Mouse (Mus musculus) midbrain, embryonic 14.5 days (tissue): Measurements from ENCODE around the gene Vmn1r197. TPM values are rescaled to one million over a fixed set of nuclear protein-coding genes. Genes with fewer than 3 reads are reported as not detected.
A peak's percentile ranks its signal among the peaks of the same experiment; 100 is the strongest.
"Not testable (repeated sequence)": the region's sequence is repeated elsewhere in the genome, so short reads cannot be mapped to it uniquely, and the experiment has no call there.

Experiments used
- ATAC-seq: fragments of 200-750 bp; cut with Nextera tagmentation; 2 replicates; pipeline ENCODE4 v1.8.0; 2017; ENCODE audit warnings: moderate number of reproducible peaks, moderate library complexity; ENCODE audit not compliant: low FRiP score, low TSS enrichment
- DNase-seq: peaks from one replicate; pipeline ENCODE4 v3.0.0-alpha.2; 2015
- H3K27ac ChIP-seq: fragments of 300-500 bp; sonication (generic); replicated peaks from 2 replicates; pipeline ENCODE4 v1.5.1; 2014; ENCODE audit warnings: mild to moderate bottlenecking, low read depth, low read length, moderate library complexity
- H3K27me3 ChIP-seq: fragments of 300-500 bp; sonication (generic); 2 replicates; pipeline ENCODE4 v1.6.1; 2014; ENCODE audit warnings: low read length, control low read depth, mixed read lengths; ENCODE audit not compliant: control insufficient read depth, insufficient read depth
- H3K36me3 ChIP-seq: fragments of 300-500 bp; sonication (generic); 2 replicates; pipeline ENCODE4 v1.6.1; 2014; ENCODE audit warnings: low read length, control low read depth; ENCODE audit not compliant: control insufficient read depth, insufficient read depth
- H3K4me1 ChIP-seq: fragments of 300-500 bp; sonication (generic); 2 replicates; pipeline ENCODE4 v1.6.1; 2014; ENCODE audit warnings: mild to moderate bottlenecking, antibody characterized with exemption, low read length, control low read depth; ENCODE audit not compliant: control insufficient read depth, insufficient read depth
- H3K4me2 ChIP-seq: fragments of 300-500 bp; sonication (generic); 2 replicates; pipeline ENCODE4 v1.6.1; 2014; ENCODE audit warnings: mild to moderate bottlenecking, low read length, moderate library complexity
- H3K4me3 ChIP-seq: fragments of 300-500 bp; sonication (generic); replicated peaks from 2 replicates; pipeline ENCODE4 v1.5.1; 2014; ENCODE audit warnings: low read depth, low read length
- H3K9ac ChIP-seq: fragments of 300-500 bp; sonication (generic); replicated peaks from 2 replicates; pipeline ENCODE4 v1.6.1; 2014; ENCODE audit warnings: mild to moderate bottlenecking, low read length, moderate library complexity
- H3K9me3 ChIP-seq: fragments of 300-500 bp; sonication (generic); 2 replicates; pipeline ENCODE4 v1.6.1; 2016; ENCODE audit warnings: low read length, control low read depth, mixed read lengths; ENCODE audit not compliant: control insufficient read depth
- WGBS: fragments of 180-500 bp; shearing (Covaris S2); extraction: QIAGEN DNeasy Blood & Tissue Kit; methylation state at CpG from one replicate; pipeline ENCODE4 v1.1.7; 2014; 5-methylcytosine and 5-hydroxymethylcytosine counted together
- polyA plus RNA-seq: library from polyadenylated mRNA; unstranded; fragments of >200 nt; fragmentation: Nextera tagmentation; extraction: Ambion mirVana; gene quantifications from 2 replicates; pipeline ENCODE4 v1.2.1, GENCODE M21; 2014

The Vmn1r197 gene
- polyA plus RNA-seq: not detected in 2 replicates

GRCm38 (mm10) chr13:22324289-22324688, at the start of gene Vmn1r197:
Gene Vmn1r197, plus strand, starts transcription at chr13:22324589.
- no peaks in the 10 kb centered on the region for H3K9me3 ChIP-seq
- no peaks in the 10 kb centered on the region for H3K27me3 ChIP-seq
- H3K4me3 ChIP-seq: no peak within 1 kb of the TSS
- ATAC-seq (no peak), DNase-seq (no peak)
- H3K9ac ChIP-seq: no peak within 1 kb of the TSS
- H3K36me3 ChIP-seq: no peaks in the 10 kb centered on the region
- no peak within 1 kb of the TSS for H3K27ac ChIP-seq
- no peaks in the 10 kb centered on the region for H3K4me1 ChIP-seq
- H3K4me2 ChIP-seq: no peak within 1 kb of the TSS

GRCm38 (mm10) chr13:22284578-22284977, 39.8 kb upstream of the Vmn1r197 start:
- H3K36me3 ChIP-seq: no peaks in the 10 kb centered on the region
- H3K9ac ChIP-seq: no peak overlapping the region
- no peak overlapping the region for H3K27ac ChIP-seq
- no peaks in the 10 kb centered on the region for H3K4me1 ChIP-seq
- H3K4me2 ChIP-seq: no peak overlapping the region
- WGBS: 72% methylated on average over 2 of the region's 2 CpGs
- DNase-seq: peak; percentile 30
- H3K9me3 ChIP-seq: no peaks in the 10 kb centered on the region
- ATAC-seq: no peak
- H3K4me3 ChIP-seq: no peak overlapping the region
- H3K27me3 ChIP-seq: no peaks in the 10 kb centered on the region

GRCm38 (mm10) chr13:22289620-22290019, 34.8 kb upstream of the Vmn1r197 start, which contains the start of gene Vmn1r196:
Gene Vmn1r196, plus strand, starts transcription at chr13:22289920.
- no peaks in the 10 kb centered on the region for H3K36me3 ChIP-seq
- WGBS: 80% methylated on average over 2 of the region's 2 CpGs
- H3K4me1 ChIP-seq: no peaks in the 10 kb centered on the region
- no peaks in the 10 kb centered on the region for H3K9me3 ChIP-seq
- DNase-seq: no peak
- no peak within 1 kb of the TSS for H3K4me2 ChIP-seq
- H3K9ac ChIP-seq: no peak within 1 kb of the TSS
- ATAC-seq: no peak
- no peak within 1 kb of the TSS for H3K27ac ChIP-seq
- no peak within 1 kb of the TSS for H3K4me3 ChIP-seq
- H3K27me3 ChIP-seq: no peaks in the 10 kb centered on the region

- not testable (repeated sequence) for H3K4me1 ChIP-seq, H3K4me2 ChIP-seq, H3K9me3 ChIP-seq, H3K27me3 ChIP-seq, DNase-seq, H3K36me3 ChIP-seq, H3K27ac ChIP-seq, H3K4me3 ChIP-seq, ATAC-seq, H3K9ac ChIP-seq
- 97% methylated on average over 5 of the region's 5 CpGs for WGBS
Measured at GRCm38 (mm10) chr13:22308075-22308474, 16.3 kb upstream of the Vmn1r197 start.

GRCm38 (mm10) chr13:22315361-22315760, 9.0 kb upstream of the Vmn1r197 start:
- H3K36me3 ChIP-seq: no peaks in the 10 kb centered on the region
- H3K27me3 ChIP-seq: no peaks in the 10 kb centered on the region
- H3K4me1 ChIP-seq: no peaks in the 10 kb centered on the region
- no peaks in the 10 kb centered on the region for H3K9me3 ChIP-seq
- ATAC-seq: no peak
- no peak for DNase-seq
- WGBS: 78% methylated on average over 2 of the region's 2 CpGs
- H3K9ac ChIP-seq: no peak overlapping the region
- H3K4me2 ChIP-seq: no peak overlapping the region
- H3K4me3 ChIP-seq: no peak overlapping the region
- no peak overlapping the region for H3K27ac ChIP-seq

GRCm38 (mm10) chr13:22317366-22317765, 7.0 kb upstream of the Vmn1r197 start:
- no peaks in the 10 kb centered on the region for H3K4me1 ChIP-seq
- 87% methylated on average over 2 of the region's 2 CpGs for WGBS
- no peak for ATAC-seq

GRCm38 (mm10) chr13:22320091-22320490, 4.3 kb upstream of the Vmn1r197 start:
- H3K9ac ChIP-seq: no peak overlapping the region
- H3K4me1 ChIP-seq: no peaks in the 10 kb centered on the region
- no peaks in the 10 kb centered on the region for H3K9me3 ChIP-seq
- no peak for ATAC-seq
- no peak overlapping the region for H3K4me2 ChIP-seq
- DNase-seq: no peak
- no peaks in the 10 kb centered on the region for H3K36me3 ChIP-seq
- H3K27ac ChIP-seq: no peak overlapping the region
- H3K4me3 ChIP-seq: no peak overlapping the region
- no peaks in the 10 kb centered on the region for H3K27me3 ChIP-seq

More at GRCm38 (mm10) chr13:22317366-22317765, 7.0 kb upstream of the Vmn1r197 start:
- no peak overlapping the region for H3K27ac ChIP-seq
- no peaks in the 10 kb centered on the region for H3K36me3 ChIP-seq
- H3K9me3 ChIP-seq: no peaks in the 10 kb centered on the region
- no peak for DNase-seq
- H3K27me3 ChIP-seq: no peaks in the 10 kb centered on the region
- H3K9ac ChIP-seq: no peak overlapping the region
- H3K4me2 ChIP-seq: no peak overlapping the region
- H3K4me3 ChIP-seq: no peak overlapping the region

GRCm38 (mm10) chr13:22333269-22333668, 8.9 kb downstream of the Vmn1r197 start:
- H3K27ac ChIP-seq: no peak overlapping the region
- ATAC-seq (no peak), DNase-seq (no peak)
- no peaks in the 10 kb centered on the region for H3K36me3 ChIP-seq
- no peak overlapping the region for H3K4me2 ChIP-seq
- no peaks in the 10 kb centered on the region for H3K27me3 ChIP-seq
- no peak overlapping the region for H3K9ac ChIP-seq
- WGBS: 79% methylated on average over 2 of the region's 2 CpGs
- no peak overlapping the region for H3K4me3 ChIP-seq
- H3K4me1 ChIP-seq: no peaks in the 10 kb centered on the region
- H3K9me3 ChIP-seq: no peaks in the 10 kb centered on the region

GRCm38 (mm10) chr13:22335565-22335964, 11.2 kb downstream of the Vmn1r197 start:
- ATAC-seq: no peak
- H3K4me1 ChIP-seq: no peaks in the 10 kb centered on the region
- WGBS: 93% methylated on average over 1 of the region's 1 CpGs

More at GRCm38 (mm10) chr13:22335565-22335964, 11.2 kb downstream of the Vmn1r197 start:
- H3K4me2 ChIP-seq: no peak overlapping the region
- no peaks in the 10 kb centered on the region for H3K9me3 ChIP-seq
- DNase-seq: no peak
- H3K4me3 ChIP-seq: no peak overlapping the region
- no peaks in the 10 kb centered on the region for H3K36me3 ChIP-seq
- no peak overlapping the region for H3K9ac ChIP-seq
- no peak overlapping the region for H3K27ac ChIP-seq
- no peaks in the 10 kb centered on the region for H3K27me3 ChIP-seq
